Mouse (Mus musculus) embryonic facial prominence, embryonic 14.5 days (tissue): Measurements from ENCODE around the gene Tecpr2. TPM values are rescaled to one million over a fixed set of nuclear protein-coding genes. Genes with fewer than 3 reads are reported as not detected.

Source experiments
- ATAC-seq: fragments of 200-750 bp; cut with Nextera tagmentation; 2 replicates; pipeline ENCODE4 v1.8.0; 2017; ENCODE audit warnings: low read depth, moderate number of reproducible peaks, moderate TSS enrichment
- DNase-seq: peaks from one replicate; pipeline ENCODE4 v3.0.0-alpha.2; 2015; ENCODE audit warnings: low spot score
- H3K27ac ChIP-seq: fragments of 300-500 bp; sonication (generic); replicated peaks from 2 replicates; pipeline ENCODE4 v1.5.1; 2014; ENCODE audit warnings: low read depth, mild to moderate bottlenecking, low read length, moderate library complexity
- H3K27me3 ChIP-seq: fragments of 300-500 bp; sonication (generic); replicated peaks from 2 replicates; pipeline ENCODE4 v1.6.1; 2014; ENCODE audit warnings: low read length; ENCODE audit not compliant: control insufficient read depth, insufficient read depth
- H3K36me3 ChIP-seq: fragments of 300-500 bp; sonication (generic); 2 replicates; pipeline ENCODE4 v1.6.1; 2014; ENCODE audit warnings: low read length, mixed read lengths; ENCODE audit not compliant: control insufficient read depth, insufficient read depth
- H3K4me1 ChIP-seq: fragments of 300-500 bp; sonication (generic); 2 replicates; pipeline ENCODE4 v1.6.1; 2014; ENCODE audit warnings: antibody characterized with exemption, low read length; ENCODE audit not compliant: control insufficient read depth, insufficient read depth
- H3K4me2 ChIP-seq: fragments of 300-500 bp; sonication (generic); 2 replicates; pipeline ENCODE4 v1.6.1; 2014; ENCODE audit warnings: low read depth, mild to moderate bottlenecking, low read length, moderate library complexity, mixed read lengths
- H3K4me3 ChIP-seq: fragments of 300-500 bp; sonication (generic); 2 replicates; pipeline ENCODE4 v1.5.1; 2014; ENCODE audit warnings: low read depth, mild to moderate bottlenecking, low read length
- H3K9ac ChIP-seq: fragments of 300-500 bp; sonication (generic); 2 replicates; pipeline ENCODE4 v1.6.1; 2014; ENCODE audit warnings: low read depth, mild to moderate bottlenecking, low read length, moderate library complexity, mixed read lengths
- H3K9me3 ChIP-seq: fragments of 300-500 bp; sonication (generic); 2 replicates; pipeline ENCODE4 v1.6.1; 2016; ENCODE audit warnings: low read length; ENCODE audit not compliant: control insufficient read depth
- WGBS: fragments of 180-500 bp; shearing (Covaris S2); extraction: QIAGEN DNeasy Blood & Tissue Kit; methylation state at CpG from one replicate; pipeline ENCODE4 v1.1.7; 2014; 5-methylcytosine and 5-hydroxymethylcytosine counted together
- polyA plus RNA-seq: library from polyadenylated mRNA; unstranded; fragments of >200 nt; fragmentation: Nextera tagmentation; extraction: Ambion mirVana; gene quantifications from 2 replicates; pipeline ENCODE4 v1.2.1, GENCODE M21; 2014

Tecpr2 gene
- polyA plus RNA-seq, 1 experiment from 2014 or later: 4.3 TPM

DNA sequence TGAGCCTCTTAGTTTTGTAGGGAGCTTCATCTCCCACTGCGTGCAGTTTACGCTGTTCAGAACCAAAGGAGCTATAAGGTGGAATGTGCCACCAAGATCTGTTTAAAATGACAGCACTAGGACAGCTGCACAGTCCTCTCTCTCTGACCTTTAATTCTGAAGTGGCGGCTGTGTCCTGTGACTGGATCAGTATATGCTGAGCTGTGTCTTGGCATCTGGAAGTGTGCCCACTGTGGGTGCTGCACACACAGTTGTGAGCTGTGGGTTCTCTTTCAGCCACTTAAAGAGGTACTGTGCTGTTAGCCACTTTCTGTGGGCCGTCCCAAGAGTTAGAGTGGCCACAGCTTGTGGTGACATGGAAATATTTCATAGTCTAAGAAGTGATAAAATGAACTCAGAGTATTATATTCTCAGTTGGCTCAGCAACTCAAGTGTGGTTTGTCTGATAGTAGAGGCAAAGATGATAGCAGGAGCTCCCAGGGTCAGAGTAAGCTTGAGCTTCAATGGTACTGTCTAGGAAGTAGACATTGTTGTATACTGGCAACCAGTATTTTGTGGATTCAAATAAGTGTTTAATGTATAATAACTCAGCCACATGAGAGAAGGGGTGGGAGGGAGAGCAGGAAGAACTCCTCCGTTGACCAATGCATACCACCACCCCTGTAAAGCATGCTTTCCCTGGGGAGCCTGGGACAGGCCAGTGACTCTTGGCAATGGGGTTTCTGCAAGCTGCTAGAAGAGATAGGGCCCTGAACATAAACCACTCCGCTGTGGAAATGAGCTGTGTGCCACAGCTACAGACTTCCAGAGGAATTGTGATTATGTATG is 59.2 kb downstream of the Tecpr2 start:
- 87% methylated on average over 6 of the region's 6 CpGs for WGBS
- Histone ChIP-seq H3K9ac (no peak overlapping the region), H3K4me1 (no peaks in the 10 kb centered on the region), H3K27ac (no peak overlapping the region), H3K4me2 (no peak overlapping the region), H3K9me3 (no peaks in the 10 kb centered on the region), H3K4me3 (no peak overlapping the region), H3K27me3 (no peaks in the 10 kb centered on the region), H3K36me3 (peaks cover 35% of the 10 kb centered on the region; the same call in 1 of the 2 replicates)
- DNase-seq (no peak), ATAC-seq (no peak)

DNA sequence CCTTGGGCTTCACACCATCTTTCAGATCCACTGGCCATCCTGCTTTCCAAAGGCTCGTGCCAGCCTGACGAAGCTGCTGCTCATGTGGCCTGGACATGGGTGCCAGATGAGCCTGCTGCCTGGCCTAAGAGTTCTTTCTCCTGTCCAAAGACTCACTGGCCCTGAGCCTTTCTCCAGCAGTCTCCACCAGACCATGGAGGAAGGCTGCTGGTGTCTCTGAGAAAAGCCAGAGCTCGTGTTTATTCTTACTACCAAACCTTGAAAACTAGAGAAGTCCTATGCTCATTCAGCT is 59.8 kb downstream of the Tecpr2 start:
- ATAC-seq: no peak
- H3K9ac ChIP-seq: no peak overlapping the region

DNA sequence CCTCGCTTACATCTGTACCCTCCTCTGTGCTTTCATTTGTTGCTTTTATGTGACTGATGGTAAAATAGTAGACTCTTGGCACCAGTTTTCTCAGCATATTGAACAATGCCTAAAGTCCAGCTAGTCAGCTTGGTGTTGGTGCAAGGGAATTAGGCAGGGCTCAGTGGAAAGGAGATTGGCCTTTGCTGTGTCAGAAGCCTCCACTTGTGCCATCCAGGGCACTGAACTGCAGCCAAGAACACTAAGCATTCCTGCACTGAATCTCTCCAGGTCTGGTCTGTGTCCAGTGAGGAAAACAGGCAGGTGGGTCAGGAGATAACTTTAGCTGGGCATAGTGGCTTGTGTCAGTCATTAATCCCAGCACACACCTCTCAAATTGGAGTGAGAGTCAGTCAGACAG is 60.3 kb downstream of the Tecpr2 start:
- no peak overlapping the region for H3K4me3 ChIP-seq
- no peak for DNase-seq
- 89% methylated on average over 1 of the region's 1 CpGs for WGBS
- H3K9me3 ChIP-seq: no peaks in the 10 kb centered on the region
- ATAC-seq: no peak
- H3K27ac ChIP-seq: no peak overlapping the region
- no peak overlapping the region for H3K4me2 ChIP-seq
- H3K36me3 ChIP-seq: peaks cover 36% of the 10 kb centered on the region; the same call in 1 of the 2 replicates
- H3K4me1 ChIP-seq: no peaks in the 10 kb centered on the region
- no peaks in the 10 kb centered on the region for H3K27me3 ChIP-seq
- H3K9ac ChIP-seq: no peak overlapping the region

More for the DNA sequence above, 59.8 kb downstream of the Tecpr2 start:
- Histone ChIP-seq H3K27me3 (no peaks in the 10 kb centered on the region), H3K27ac (no peak overlapping the region), H3K9me3 (no peaks in the 10 kb centered on the region), H3K4me1 (no peaks in the 10 kb centered on the region), H3K36me3 (peaks cover 35% of the 10 kb centered on the region; the same call in 1 of the 2 replicates), H3K4me2 (no peak overlapping the region), H3K4me3 (no peak overlapping the region)
- WGBS: 87% methylated on average over 3 of the region's 3 CpGs
- DNase-seq: no peak

DNA sequence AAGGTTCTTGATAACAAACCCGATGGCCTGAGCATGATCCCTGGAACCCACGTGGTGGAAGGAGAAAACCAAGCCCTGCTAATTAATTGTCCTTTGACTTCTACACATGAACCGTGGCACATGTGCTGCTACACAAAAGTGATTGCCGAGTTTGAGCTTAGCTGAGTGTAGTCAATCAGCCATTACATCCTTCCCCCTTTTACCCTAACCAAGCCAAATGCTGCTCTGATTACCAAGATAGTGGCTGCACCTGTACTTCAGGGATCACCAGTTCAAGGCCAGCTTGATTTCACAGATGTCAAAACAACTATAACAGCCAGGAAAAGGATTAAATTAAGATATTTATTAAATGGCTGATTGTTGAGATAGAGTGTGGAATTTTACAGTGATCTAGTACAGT is 61.1 kb downstream of the Tecpr2 start:
- Histone ChIP-seq H3K4me2 (no peak overlapping the region), H3K4me3 (no peak overlapping the region), H3K36me3 (peaks cover 38% of the 10 kb centered on the region; the same call in 1 of the 2 replicates), H3K4me1 (no peaks in the 10 kb centered on the region), H3K9ac (no peak overlapping the region), H3K27me3 (no peaks in the 10 kb centered on the region), H3K27ac (no peak overlapping the region), H3K9me3 (no peaks in the 10 kb centered on the region)
- ATAC-seq: no peak
- WGBS: 77% methylated on average over 4 of the region's 4 CpGs
- no peak for DNase-seq

DNA sequence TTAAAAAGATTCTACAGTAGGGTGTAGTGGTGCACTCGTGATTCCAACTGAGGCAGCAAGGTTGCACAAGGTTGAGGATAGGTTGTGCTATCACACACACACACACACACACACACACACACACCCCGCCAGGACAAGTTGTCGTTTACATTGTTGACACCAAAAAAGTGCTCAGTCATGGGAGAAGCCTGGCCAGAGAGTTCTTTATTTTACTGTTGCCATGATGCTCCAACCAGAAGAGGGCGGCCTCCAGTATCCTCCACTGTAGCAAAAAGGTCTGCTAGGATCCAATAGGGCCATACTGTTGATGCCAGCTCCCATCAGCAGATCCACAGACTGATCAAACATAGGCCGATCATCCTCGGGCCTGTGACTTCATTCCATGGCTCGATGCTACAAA is 62.2 kb downstream of the Tecpr2 start:
- Histone ChIP-seq H3K36me3 (peaks cover 40% of the 10 kb centered on the region), H3K4me1 (no peaks in the 10 kb centered on the region), H3K4me2 (no peak overlapping the region), H3K27ac (no peak overlapping the region), H3K9me3 (no peaks in the 10 kb centered on the region), H3K27me3 (no peaks in the 10 kb centered on the region), H3K4me3 (no peak overlapping the region), H3K9ac (no peak overlapping the region)
- ATAC-seq (no peak), DNase-seq (no peak)
- 81% methylated on average over 7 of the region's 7 CpGs for WGBS

DNA sequence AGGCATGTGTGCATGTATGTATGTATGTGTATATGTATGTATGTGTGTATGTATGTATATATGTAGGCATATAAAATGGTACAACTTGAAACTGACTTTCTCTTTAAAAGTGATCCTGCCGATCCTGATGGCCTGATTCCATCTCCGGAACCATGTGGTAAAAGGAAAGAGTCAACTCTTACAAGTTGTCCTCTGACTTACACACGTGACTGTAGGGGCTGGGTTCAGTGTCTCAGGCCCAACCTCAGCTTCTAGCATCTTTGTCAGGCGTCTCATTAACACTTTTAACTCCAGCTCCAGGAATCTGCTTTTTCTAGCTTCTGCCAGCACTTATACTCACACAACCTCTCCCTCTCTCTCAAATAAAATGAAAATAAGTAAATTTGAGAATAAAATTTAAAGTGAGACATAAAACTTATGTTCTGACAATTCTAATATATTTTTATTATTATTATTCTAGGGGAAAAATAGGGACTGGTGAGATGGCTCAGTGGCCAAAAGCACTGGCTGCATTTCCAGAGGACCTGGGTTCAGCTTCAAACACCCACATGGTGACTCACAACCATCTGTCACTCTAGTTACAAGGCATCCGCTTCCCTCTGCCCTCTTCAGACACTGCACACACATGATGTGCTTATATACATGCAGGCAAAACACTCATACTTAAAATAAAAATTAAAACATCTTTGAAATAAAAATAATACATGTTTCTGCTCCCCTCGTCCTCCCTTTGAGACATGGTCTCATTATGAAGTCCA is 63.7 kb downstream of the Tecpr2 start:
- Histone ChIP-seq H3K9me3 (no peaks in the 10 kb centered on the region), H3K4me3 (no peak overlapping the region), H3K4me1 (no peaks in the 10 kb centered on the region), H3K27ac (no peak overlapping the region), H3K36me3 (peaks cover 37% of the 10 kb centered on the region), H3K4me2 (no peak overlapping the region), H3K27me3 (no peaks in the 10 kb centered on the region), H3K9ac (no peak overlapping the region)
- 78% methylated on average over 6 of the region's 6 CpGs for WGBS
- ATAC-seq (no peak), DNase-seq (no peak)

DNA sequence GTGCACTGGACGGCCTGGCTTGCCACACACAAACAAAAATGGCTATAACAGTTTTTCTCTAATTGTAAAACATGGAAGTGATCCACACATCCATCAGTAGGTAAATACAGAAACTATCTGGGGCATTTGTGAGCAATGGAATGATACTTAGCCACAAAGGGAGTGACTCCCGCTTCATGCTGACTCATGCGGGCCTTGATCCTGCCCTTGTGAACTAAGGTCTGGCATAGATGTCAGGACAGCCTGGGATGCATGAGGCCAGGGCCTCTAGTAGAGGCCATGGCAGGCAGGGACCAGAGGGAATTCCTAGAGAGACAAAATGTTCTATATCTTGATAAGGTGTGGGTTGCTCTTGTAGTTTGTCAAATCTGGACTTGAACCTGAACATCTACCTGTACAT is 64.4 kb downstream of the Tecpr2 start:
- peaks cover 31% of the 10 kb centered on the region for H3K36me3 ChIP-seq
- H3K4me3 ChIP-seq: no peak overlapping the region
- H3K4me1 ChIP-seq: no peaks in the 10 kb centered on the region
- WGBS: 84% methylated on average over 3 of the region's 3 CpGs
- H3K4me2 ChIP-seq: no peak overlapping the region
- no peaks in the 10 kb centered on the region for H3K27me3 ChIP-seq
- ATAC-seq (no peak), DNase-seq (no peak)
- no peak overlapping the region for H3K9ac ChIP-seq
- no peaks in the 10 kb centered on the region for H3K9me3 ChIP-seq
- no peak overlapping the region for H3K27ac ChIP-seq

DNA sequence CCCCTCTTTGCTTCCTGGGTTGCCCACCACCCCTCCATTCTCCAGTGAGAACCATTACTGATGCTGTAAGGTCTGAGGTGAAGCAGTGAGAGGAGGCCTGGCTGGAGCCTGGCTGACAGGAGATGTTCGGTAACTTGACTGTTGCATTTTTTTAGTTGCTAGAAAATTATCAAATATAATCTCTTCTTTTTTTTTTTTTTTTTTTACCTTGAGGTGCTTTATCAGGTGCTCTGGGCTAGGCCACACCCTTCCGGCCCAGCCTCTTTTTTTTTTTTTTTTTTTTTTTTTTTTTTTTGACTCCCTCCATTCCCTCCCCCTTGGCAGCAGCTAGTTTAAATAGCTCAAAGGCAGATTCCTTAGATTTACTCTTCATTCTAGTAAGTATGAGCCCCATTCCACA is 64.8 kb downstream of the Tecpr2 start:
- Histone ChIP-seq H3K27ac (no peak overlapping the region), H3K4me2 (no peak overlapping the region), H3K4me1 (no peaks in the 10 kb centered on the region), H3K4me3 (no peak overlapping the region), H3K9me3 (no peaks in the 10 kb centered on the region), H3K27me3 (no peaks in the 10 kb centered on the region), H3K36me3 (peaks cover 26% of the 10 kb centered on the region), H3K9ac (no peak overlapping the region)
- ATAC-seq: no peak
- no peak for DNase-seq
- 76% methylated on average over 2 of the region's 2 CpGs for WGBS
